Mouse (Mus musculus): ENCODE data around the gene Zfp839. TPM values are rescaled to one million over a fixed set of nuclear protein-coding genes. Genes with fewer than 3 reads are reported as not detected.

Gene Zfp839
- polyA plus RNA-seq, 1 experiment from 2014 or later: 1.6 TPM

DNA sequence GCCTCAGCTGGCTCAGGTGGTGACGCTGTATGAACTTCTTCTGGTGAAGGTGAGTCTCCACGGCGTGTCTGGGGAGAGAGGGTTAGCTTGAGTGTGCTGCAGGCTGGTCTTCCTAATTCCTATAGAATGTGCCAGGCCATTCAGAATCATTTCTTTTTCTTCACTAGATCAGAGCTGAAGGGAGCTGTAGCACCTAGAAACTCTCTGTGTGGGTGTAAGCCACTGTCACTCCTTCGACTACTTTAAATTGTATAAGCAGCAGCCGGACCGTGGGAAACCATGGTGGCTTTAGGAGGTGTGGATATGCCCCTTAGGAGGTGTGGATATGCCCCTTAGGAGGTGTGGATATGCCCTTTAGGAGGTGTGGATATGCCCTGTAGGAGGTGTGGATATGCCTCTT, 14.0 kb downstream of the Zfp839 start:
- no peak for ATAC-seq
- Histone ChIP-seq H3K9ac (ENCODE audit: low read depth, low read length) (no peak overlapping the region), H3K36me3 (ENCODE audit: control insufficient read depth, insufficient read depth) (peaks cover 61% of the 10 kb centered on the region), H3K4me2 (replicated peaks; ENCODE audit: low read depth) (no peak overlapping the region), H3K27ac (ENCODE audit: low read depth, low read length) (no peak overlapping the region), H3K27me3 (replicated peaks; ENCODE audit: control insufficient read depth, insufficient read depth, low read length) (no peaks in the 10 kb centered on the region), H3K9me3 (ENCODE audit: control insufficient read depth) (no peaks in the 10 kb centered on the region), H3K4me1 (replicated peaks; ENCODE audit: control insufficient read depth, insufficient read depth, low read length) (no peaks in the 10 kb centered on the region), H3K4me3 (ENCODE audit: low read depth, low read length) (no peak overlapping the region)
- 95% methylated on average over 6 of the region's 6 CpGs for WGBS
- no peak for TF ChIP-seq CTCF (IDR thresholded peaks at IDR 0.05; ENCODE audit: low read depth)

DNA sequence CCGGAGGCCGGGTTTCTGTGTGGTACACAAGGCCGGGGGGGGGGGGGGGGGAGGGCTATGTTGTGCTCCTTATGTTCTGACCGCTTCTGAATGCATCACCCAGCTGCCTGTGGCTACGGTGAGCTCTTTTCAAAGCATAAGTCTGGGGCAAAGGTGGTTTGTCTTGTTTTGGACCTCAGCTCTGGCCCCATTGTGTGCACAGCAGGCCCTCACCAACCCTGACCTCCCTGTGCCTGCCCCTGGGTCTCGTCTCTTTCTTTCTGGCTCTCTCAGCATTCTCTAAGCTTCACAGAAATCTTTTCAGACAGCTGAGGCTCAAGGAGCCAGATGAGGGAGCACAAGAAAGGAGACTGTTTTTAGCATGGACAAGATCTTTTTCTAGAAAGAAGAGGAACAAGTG, 15.5 kb downstream of the Zfp839 start:
- H3K4me1 ChIP-seq (replicated peaks; ENCODE audit: control insufficient read depth, insufficient read depth, low read length): no peaks in the 10 kb centered on the region
- peaks cover 70% of the 10 kb centered on the region for H3K36me3 ChIP-seq (ENCODE audit: control insufficient read depth, insufficient read depth)
- ATAC-seq: no peak
- H3K4me2 ChIP-seq (replicated peaks; ENCODE audit: low read depth): no peak overlapping the region
- WGBS: 74% methylated on average over 6 of the region's 6 CpGs
- H3K27me3 ChIP-seq (replicated peaks; ENCODE audit: control insufficient read depth, insufficient read depth, low read length): no peaks in the 10 kb centered on the region
- H3K9me3 ChIP-seq (ENCODE audit: control insufficient read depth): no peaks in the 10 kb centered on the region
- no peak overlapping the region for H3K4me3 ChIP-seq (ENCODE audit: low read depth, low read length)
- H3K27ac ChIP-seq (ENCODE audit: low read depth, low read length): no peak overlapping the region
- no peak overlapping the region for H3K9ac ChIP-seq (ENCODE audit: low read depth, low read length)
- TF ChIP-seq CTCF (IDR thresholded peaks at IDR 0.05; ENCODE audit: low read depth): no peak

DNA sequence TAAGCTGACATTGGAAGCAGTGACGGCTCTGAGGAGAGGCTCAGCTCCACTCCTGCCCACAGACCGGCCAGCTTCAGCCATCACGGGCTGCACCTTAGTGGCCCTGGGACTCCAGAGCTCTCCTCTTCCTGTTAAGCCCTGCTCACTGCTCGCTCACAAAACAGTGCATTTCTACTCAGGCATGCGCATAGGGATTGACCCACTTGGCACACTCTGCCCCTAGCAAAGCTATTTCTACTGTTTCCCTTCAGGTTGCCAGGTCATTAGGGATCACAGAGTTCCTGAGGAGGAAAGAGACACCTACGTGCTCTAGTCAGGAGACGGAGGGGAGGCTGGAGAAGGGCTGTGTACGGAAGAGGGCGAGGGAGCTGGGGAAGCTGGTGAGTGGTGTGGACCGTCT, 15.9 kb downstream of the Zfp839 start:
- 92% methylated on average over 10 of the region's 10 CpGs for WGBS
- H3K27me3 ChIP-seq (replicated peaks; ENCODE audit: control insufficient read depth, insufficient read depth, low read length): no peaks in the 10 kb centered on the region
- no peak for ATAC-seq
- H3K4me1 ChIP-seq (replicated peaks; ENCODE audit: control insufficient read depth, insufficient read depth, low read length): no peaks in the 10 kb centered on the region
- no peak overlapping the region for H3K27ac ChIP-seq (ENCODE audit: low read depth, low read length)
- no peak overlapping the region for H3K9ac ChIP-seq (ENCODE audit: low read depth, low read length)
- no peak for TF ChIP-seq CTCF (IDR thresholded peaks at IDR 0.05; ENCODE audit: low read depth)
- no peak overlapping the region for H3K4me3 ChIP-seq (ENCODE audit: low read depth, low read length)
- H3K9me3 ChIP-seq (ENCODE audit: control insufficient read depth): no peaks in the 10 kb centered on the region
- peaks cover 70% of the 10 kb centered on the region for H3K36me3 ChIP-seq (ENCODE audit: control insufficient read depth, insufficient read depth)
- no peak overlapping the region for H3K4me2 ChIP-seq (replicated peaks; ENCODE audit: low read depth)

DNA sequence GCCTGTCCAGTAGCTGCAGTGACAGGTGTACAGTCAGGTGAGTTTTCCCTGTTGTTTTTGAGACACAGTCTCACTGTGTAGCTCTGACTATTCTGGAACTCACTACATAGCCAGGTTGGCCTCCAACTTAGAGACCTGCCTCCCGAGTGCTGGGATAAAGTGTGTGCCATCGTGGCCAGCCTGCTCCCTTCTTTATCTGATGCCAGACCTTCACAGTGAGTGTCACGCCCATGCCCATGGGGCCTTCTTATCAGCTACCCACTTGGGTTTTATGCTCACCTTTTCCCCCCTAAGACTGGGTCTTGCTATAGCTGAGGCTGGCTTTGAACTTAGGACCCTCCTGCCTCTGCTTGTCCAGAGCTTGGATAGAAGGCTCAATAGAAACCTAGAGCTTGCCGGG, 20.1 kb downstream of the Zfp839 start:
- no peak overlapping the region for H3K9ac ChIP-seq (ENCODE audit: low read depth, low read length)
- H3K9me3 ChIP-seq (ENCODE audit: control insufficient read depth): no peaks in the 10 kb centered on the region
- H3K4me3 ChIP-seq (ENCODE audit: low read depth, low read length): no peak overlapping the region
- no peak overlapping the region for H3K4me2 ChIP-seq (replicated peaks; ENCODE audit: low read depth)
- 59% methylated on average over 4 of the region's 4 CpGs for WGBS
- ATAC-seq: no peak
- no peaks in the 10 kb centered on the region for H3K4me1 ChIP-seq (replicated peaks; ENCODE audit: control insufficient read depth, insufficient read depth, low read length)
- no peak overlapping the region for H3K27ac ChIP-seq (ENCODE audit: low read depth, low read length)
- H3K27me3 ChIP-seq (replicated peaks; ENCODE audit: control insufficient read depth, insufficient read depth, low read length): no peaks in the 10 kb centered on the region
- peaks cover 64% of the 10 kb centered on the region for H3K36me3 ChIP-seq (ENCODE audit: control insufficient read depth, insufficient read depth)
- no peak for TF ChIP-seq CTCF (IDR thresholded peaks at IDR 0.05; ENCODE audit: low read depth)

DNA sequence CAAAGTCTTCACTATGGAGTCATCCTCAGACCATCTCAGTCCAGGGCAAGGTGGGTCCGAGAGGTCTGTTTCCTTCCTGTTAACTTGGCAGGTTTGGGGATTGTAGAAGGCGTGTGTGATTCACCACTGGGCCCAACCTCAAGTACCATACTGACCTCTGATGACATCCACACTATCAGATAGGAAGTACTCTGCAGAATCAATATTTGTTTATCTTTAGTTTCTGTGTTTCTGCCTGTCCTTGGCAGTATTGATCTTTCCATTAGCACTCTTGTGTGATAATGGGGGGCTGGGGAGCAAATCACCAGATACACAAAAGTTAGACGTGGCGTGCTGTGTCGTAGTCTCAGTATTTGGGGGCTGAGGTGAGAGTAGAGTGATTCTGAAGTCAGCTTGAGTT, 21.2 kb downstream of the Zfp839 start:
- peaks cover 60% of the 10 kb centered on the region for H3K36me3 ChIP-seq (ENCODE audit: control insufficient read depth, insufficient read depth)
- no peaks in the 10 kb centered on the region for H3K9me3 ChIP-seq (ENCODE audit: control insufficient read depth)
- no peak overlapping the region for H3K27ac ChIP-seq (ENCODE audit: low read depth, low read length)
- no peak overlapping the region for H3K4me3 ChIP-seq (ENCODE audit: low read depth, low read length)
- WGBS: 70% methylated on average over 5 of the region's 5 CpGs
- H3K4me1 ChIP-seq (replicated peaks; ENCODE audit: control insufficient read depth, insufficient read depth, low read length): no peaks in the 10 kb centered on the region
- no peak for TF ChIP-seq CTCF (IDR thresholded peaks at IDR 0.05; ENCODE audit: low read depth)
- ATAC-seq: no peak
- no peak overlapping the region for H3K4me2 ChIP-seq (replicated peaks; ENCODE audit: low read depth)
- no peak overlapping the region for H3K9ac ChIP-seq (ENCODE audit: low read depth, low read length)
- no peaks in the 10 kb centered on the region for H3K27me3 ChIP-seq (replicated peaks; ENCODE audit: control insufficient read depth, insufficient read depth, low read length)

DNA sequence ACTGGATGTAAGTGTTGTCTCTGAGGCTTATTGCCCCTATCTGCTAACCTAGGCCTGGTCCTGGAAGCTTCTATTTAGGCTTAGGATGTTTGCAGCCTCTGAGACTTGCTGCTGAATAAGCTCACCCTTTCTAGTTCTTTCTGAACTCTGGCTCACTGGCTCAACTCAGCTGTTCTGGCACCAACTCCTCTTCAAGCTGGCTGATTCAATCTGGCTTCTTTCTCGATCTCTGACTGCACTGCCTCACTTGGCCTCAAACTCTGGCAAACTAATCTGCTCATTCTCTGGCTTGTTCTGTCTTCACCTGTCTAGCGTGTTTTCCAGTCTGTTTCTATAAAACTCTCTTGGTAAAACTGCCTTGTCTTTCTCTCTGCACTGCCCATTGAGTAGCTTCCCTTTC, 25.3 kb downstream of the Zfp839 start:
- 85% methylated on average over 2 of the region's 2 CpGs for WGBS
- Histone ChIP-seq H3K9ac (ENCODE audit: low read depth, low read length) (no peak overlapping the region), H3K36me3 (ENCODE audit: control insufficient read depth, insufficient read depth) (peaks cover 58% of the 10 kb centered on the region)

DNA sequence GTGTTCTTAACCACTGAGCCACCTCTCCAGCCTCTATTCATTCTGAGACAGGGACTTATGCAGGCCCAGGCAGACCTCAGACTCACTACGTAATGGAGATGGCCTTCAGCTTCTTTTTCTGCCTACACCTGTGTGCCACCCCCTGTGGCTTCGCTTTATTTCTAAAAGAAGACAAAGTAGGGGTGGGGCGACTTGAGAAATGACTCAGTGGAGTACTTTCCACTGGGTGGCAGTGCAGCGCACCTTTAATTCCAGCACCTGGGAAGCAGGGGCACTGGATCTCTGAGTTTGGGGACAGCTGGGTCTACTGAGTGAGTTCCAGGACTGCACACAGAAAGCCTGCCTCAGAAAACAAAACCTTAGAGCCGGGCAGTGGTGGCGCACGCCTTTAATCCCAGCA, 32.2 kb downstream of the Zfp839 start:
- H3K4me2 ChIP-seq (replicated peaks; ENCODE audit: low read depth): no peak overlapping the region
- no peak for ATAC-seq
- H3K4me3 ChIP-seq (ENCODE audit: low read depth, low read length): no peak overlapping the region
- H3K4me1 ChIP-seq (replicated peaks; ENCODE audit: control insufficient read depth, insufficient read depth, low read length): no peaks in the 10 kb centered on the region
- H3K27me3 ChIP-seq (replicated peaks; ENCODE audit: control insufficient read depth, insufficient read depth, low read length): no peaks in the 10 kb centered on the region
- H3K9me3 ChIP-seq (ENCODE audit: control insufficient read depth): no peaks in the 10 kb centered on the region
- H3K9ac ChIP-seq (ENCODE audit: low read depth, low read length): no peak overlapping the region
- WGBS: 87% methylated on average over 7 of the region's 7 CpGs
- no peak overlapping the region for H3K27ac ChIP-seq (ENCODE audit: low read depth, low read length)
- peaks cover 41% of the 10 kb centered on the region for H3K36me3 ChIP-seq (ENCODE audit: control insufficient read depth, insufficient read depth)
- peak; percentile 61 for TF ChIP-seq CTCF (IDR thresholded peaks at IDR 0.05; ENCODE audit: low read depth)

More for the DNA sequence above, 25.3 kb downstream of the Zfp839 start:
- Histone ChIP-seq H3K27me3 (replicated peaks; ENCODE audit: control insufficient read depth, insufficient read depth, low read length) (no peaks in the 10 kb centered on the region), H3K4me1 (replicated peaks; ENCODE audit: control insufficient read depth, insufficient read depth, low read length) (no peaks in the 10 kb centered on the region), H3K4me2 (replicated peaks; ENCODE audit: low read depth) (no peak overlapping the region), H3K27ac (ENCODE audit: low read depth, low read length) (no peak overlapping the region), H3K4me3 (ENCODE audit: low read depth, low read length) (no peak overlapping the region), H3K9me3 (ENCODE audit: control insufficient read depth) (no peaks in the 10 kb centered on the region)
- TF ChIP-seq CTCF (IDR thresholded peaks at IDR 0.05; ENCODE audit: low read depth): no peak
- no peak for ATAC-seq
